Mouse (Mus musculus) liver, embryonic 11.5 days (tissue): ENCODE data around the gene Exo5. TPM values are rescaled to one million over a fixed set of nuclear protein-coding genes. Genes with fewer than 3 reads are reported as not detected.

Experiments
- ATAC-seq: fragments of 200-750 bp; cut with Nextera tagmentation; replicated peaks from 2 replicates; pipeline ENCODE4 v1.8.0; 2017; ENCODE audit warnings: moderate number of reproducible peaks, mild to moderate bottlenecking, moderate TSS enrichment, moderate library complexity; ENCODE audit not compliant: low FRiP score
- DNase-seq: peaks from one replicate; pipeline ENCODE4 v3.0.0-alpha.2; 2017; ENCODE audit warnings: low spot score
- H3K27ac ChIP-seq: fragments of 300-500 bp; sonication (generic); 2 replicates; pipeline ENCODE4 v1.5.1; 2014; ENCODE audit warnings: mild to moderate bottlenecking, low read depth, low read length, control low read depth
- H3K27me3 ChIP-seq: fragments of 300-500 bp; sonication (generic); replicated peaks from 2 replicates; pipeline ENCODE4 v1.6.1; 2014; ENCODE audit warnings: low read length, mixed read lengths; ENCODE audit not compliant: control insufficient read depth, insufficient read depth
- H3K36me3 ChIP-seq: fragments of 300-500 bp; sonication (generic); 2 replicates; pipeline ENCODE4 v1.6.1; 2014; ENCODE audit warnings: mild to moderate bottlenecking, low read length, moderate library complexity, mixed read lengths; ENCODE audit not compliant: control insufficient read depth, insufficient read depth
- H3K4me1 ChIP-seq: fragments of 300-500 bp; sonication (generic); replicated peaks from 2 replicates; pipeline ENCODE4 v1.6.1; 2014; ENCODE audit warnings: low read length, mixed read lengths; ENCODE audit not compliant: control insufficient read depth, insufficient read depth
- H3K4me2 ChIP-seq: fragments of 300-500 bp; sonication (generic); 2 replicates; pipeline ENCODE4 v1.6.1; 2014; ENCODE audit warnings: mild to moderate bottlenecking, control low read depth, moderate library complexity
- H3K4me3 ChIP-seq: fragments of 300-500 bp; sonication (generic); 2 replicates; pipeline ENCODE4 v1.5.1; 2014; ENCODE audit warnings: low read depth, low read length, control low read depth
- H3K9ac ChIP-seq: fragments of 300-500 bp; sonication (generic); 2 replicates; pipeline ENCODE4 v1.6.1; 2014; ENCODE audit warnings: low read depth, low read length, control low read depth
- H3K9me3 ChIP-seq: fragments of 300-500 bp; sonication (generic); 2 replicates; pipeline ENCODE4 v1.6.1; 2016; ENCODE audit warnings: low read length, inconsistent platforms, mixed read lengths; ENCODE audit not compliant: control insufficient read depth
- WGBS: fragments of 180-500 bp; shearing (Covaris S2); extraction: QIAGEN DNeasy Blood & Tissue Kit; methylation state at CpG from one replicate; pipeline ENCODE4 v1.1.7; 2014; 5-methylcytosine and 5-hydroxymethylcytosine counted together
- polyA plus RNA-seq: library from polyadenylated mRNA; unstranded; fragments of >200 nt; fragmentation: Nextera tagmentation; extraction: Ambion mirVana; gene quantifications from 2 replicates; pipeline ENCODE4 v1.2.1, GENCODE M21; 2014

Gene Exo5
- polyA plus RNA-seq = 16.2 and 17.7 TPM in 2 replicates

DNA sequence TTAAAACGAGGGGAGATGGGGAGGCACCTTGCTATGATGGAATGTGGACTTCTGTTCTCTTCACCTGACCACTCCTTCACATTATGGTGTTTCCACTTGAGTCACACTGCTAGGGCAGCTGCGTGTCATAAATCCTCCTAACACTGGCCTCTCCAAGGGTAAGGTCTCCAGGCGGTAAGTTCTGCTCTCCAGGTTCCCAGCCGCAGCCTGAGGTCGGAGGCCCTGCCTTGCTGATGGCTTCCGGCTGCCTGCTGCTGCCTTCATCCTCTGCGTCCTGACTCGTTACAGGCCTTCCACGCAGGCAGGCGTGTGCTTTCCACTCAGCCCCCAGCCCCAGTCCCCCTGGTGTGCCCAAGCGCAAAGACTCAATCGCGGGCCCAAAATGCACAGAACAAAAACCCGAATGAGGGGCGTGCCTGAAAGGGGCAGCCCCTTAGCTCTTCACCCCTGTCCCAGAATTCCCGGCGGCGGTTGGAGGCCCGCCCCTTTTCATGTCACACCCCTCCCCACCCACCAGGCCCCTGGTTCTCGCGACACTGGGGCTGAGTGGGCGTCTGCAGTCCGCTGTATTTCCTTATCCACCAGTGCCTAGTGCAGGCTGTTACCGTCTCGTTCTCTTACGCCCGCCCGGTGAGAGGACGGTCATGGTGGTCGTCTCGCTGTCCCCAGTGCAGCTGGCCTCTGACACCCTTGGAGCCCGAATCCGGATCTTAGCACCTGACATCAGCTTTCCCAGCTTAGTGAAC, at the start of gene Exo5:
Gene Exo5, minus strand, starts transcription at position 464 of the 746 bp plus-strand sequence.
- no peaks in the 10 kb centered on the region for H3K9me3 ChIP-seq
- H3K4me1 ChIP-seq = peaks cover 2% of the 10 kb centered on the region
- peak within 1 kb of the TSS; percentile 70 for H3K4me3 ChIP-seq
- ATAC-seq = peak; percentile 99
- peak; percentile 95 for DNase-seq
- H3K36me3 ChIP-seq = peaks cover 16% of the 10 kb centered on the region
- WGBS = under 1% methylated on average over 33 of the region's 33 CpGs
- peak within 1 kb of the TSS; percentile 85 for H3K27ac ChIP-seq
- peak within 1 kb of the TSS; percentile 73 for H3K9ac ChIP-seq
- H3K4me2 ChIP-seq = peak within 1 kb of the TSS; percentile 72
- no peaks in the 10 kb centered on the region for H3K27me3 ChIP-seq

- Histone ChIP-seq H3K27ac (no peak overlapping the region), H3K9ac (no peak overlapping the region), H3K36me3 (peaks cover 27% of the 10 kb centered on the region), H3K9me3 (no peaks in the 10 kb centered on the region), H3K4me1 (no peaks in the 10 kb centered on the region), H3K4me3 (no peak overlapping the region), H3K27me3 (no peaks in the 10 kb centered on the region), H3K4me2 (no peak overlapping the region)
- 91% methylated on average over 8 of the region's 8 CpGs for WGBS
- DNase-seq (no peak), ATAC-seq (no peak)
Measured at GRCm38 (mm10) chr4:120971842-120972241, 47.0 kb upstream of the Exo5 start.

DNA sequence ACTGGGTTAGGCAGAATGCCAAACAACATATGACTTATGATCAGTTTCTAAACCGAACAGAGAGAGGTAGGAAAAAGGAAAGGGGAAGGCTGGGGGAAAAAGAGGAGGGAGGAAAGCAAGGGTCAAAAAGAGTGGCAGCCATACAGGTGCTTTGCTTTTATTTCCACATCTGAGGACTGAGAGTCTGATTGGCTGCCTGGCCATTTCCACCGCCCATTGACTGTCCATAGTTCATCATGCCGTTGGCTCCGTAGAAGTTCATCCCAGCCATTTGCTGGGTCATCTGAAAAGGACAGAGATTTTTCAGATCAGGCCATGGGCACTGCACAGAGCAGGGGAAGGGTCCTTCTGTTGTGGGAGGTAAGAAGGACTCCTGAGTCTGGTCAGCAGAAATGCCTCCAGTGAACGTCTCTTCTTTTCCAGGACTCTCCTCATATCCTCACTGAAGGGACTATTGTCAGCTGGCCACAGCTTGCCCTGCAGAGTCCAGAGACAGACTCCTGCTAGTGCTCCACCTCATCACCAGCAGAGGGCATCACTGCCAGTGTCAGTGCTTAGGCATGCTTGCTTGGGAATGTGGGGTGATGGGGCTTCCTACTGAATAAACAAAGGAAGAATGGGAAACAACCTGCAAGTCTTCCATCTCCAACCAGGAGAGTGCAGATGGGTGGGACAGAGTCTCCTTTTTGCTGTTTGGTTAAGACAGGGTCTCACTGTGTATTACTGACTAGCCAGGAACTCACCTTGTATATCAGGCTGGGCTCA, 44.7 kb upstream of the Exo5 start:
- Histone ChIP-seq H3K27me3 (no peaks in the 10 kb centered on the region), H3K4me2 (no peak overlapping the region), H3K4me3 (no peak overlapping the region), H3K27ac (no peak overlapping the region), H3K36me3 (peaks cover 24% of the 10 kb centered on the region), H3K9ac (no peak overlapping the region), H3K9me3 (no peaks in the 10 kb centered on the region), H3K4me1 (no peaks in the 10 kb centered on the region)
- DNase-seq = no peak
- ATAC-seq = 0 out of 2 replicates have a peak, but pooled peaks have one; percentile 44
- 85% methylated on average over 5 of the region's 5 CpGs for WGBS

DNA sequence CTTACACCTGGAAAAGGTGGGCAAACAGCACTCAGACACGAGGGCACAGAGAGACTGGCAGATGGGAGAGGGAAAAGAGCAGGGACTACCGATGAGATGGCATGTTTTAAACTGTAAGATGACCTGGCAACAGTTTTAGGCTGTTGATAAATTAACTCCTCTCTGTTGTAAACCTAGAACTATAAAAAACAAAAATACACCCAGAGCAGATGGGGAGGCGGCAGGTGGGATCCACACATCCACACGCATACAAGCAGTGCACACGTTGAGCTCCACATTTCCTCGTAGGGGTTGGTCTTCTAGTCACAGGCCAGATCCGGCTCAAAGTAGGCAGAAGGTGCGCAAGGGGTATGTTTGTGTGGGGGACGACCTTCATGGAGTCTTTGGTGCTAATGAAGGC, 43.7 kb upstream of the Exo5 start:
- Histone ChIP-seq H3K27me3 (no peaks in the 10 kb centered on the region), H3K27ac (no peak overlapping the region), H3K4me3 (no peak overlapping the region), H3K36me3 (peaks cover 24% of the 10 kb centered on the region), H3K9ac (no peak overlapping the region), H3K9me3 (no peaks in the 10 kb centered on the region), H3K4me2 (no peak overlapping the region), H3K4me1 (no peaks in the 10 kb centered on the region)
- ATAC-seq (no peak), DNase-seq (no peak)
- WGBS = 91% methylated on average over 9 of the region's 9 CpGs

GRCm38 (mm10) chr4:120955586-120955985, 30.8 kb upstream of the Exo5 start:
- ATAC-seq = no peak
- Histone ChIP-seq H3K27ac (no peak overlapping the region), H3K4me3 (no peak overlapping the region), H3K36me3 (no peaks in the 10 kb centered on the region), H3K9me3 (no peaks in the 10 kb centered on the region), H3K9ac (no peak overlapping the region), H3K27me3 (no peaks in the 10 kb centered on the region), H3K4me2 (no peak overlapping the region), H3K4me1 (peaks cover 13% of the 10 kb centered on the region)
- 84% methylated on average over 1 of the region's 1 CpGs for WGBS
- DNase-seq = no peak

DNA sequence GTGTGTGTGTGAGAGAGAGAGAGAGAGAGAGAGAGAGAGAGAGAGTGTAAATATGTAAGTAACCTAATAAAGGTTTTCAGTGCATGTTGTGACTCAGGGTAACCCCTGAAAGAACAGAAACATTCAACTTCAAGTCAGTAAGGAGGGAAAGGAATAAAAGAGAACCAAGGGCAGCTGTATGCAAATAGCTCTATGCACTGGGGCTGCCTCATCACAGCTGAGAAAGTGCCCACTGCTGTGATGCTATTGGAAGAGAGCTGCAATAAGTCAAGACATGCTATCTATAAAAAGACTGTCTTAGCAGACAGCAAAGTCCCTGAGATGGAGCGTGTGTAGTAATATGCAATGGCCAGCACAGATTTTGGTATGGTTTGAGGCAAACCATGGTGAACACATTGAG, 28.9 kb upstream of the Exo5 start:
- H3K9me3 ChIP-seq = no peaks in the 10 kb centered on the region
- peak overlapping the region; percentile 90 for H3K27ac ChIP-seq
- ATAC-seq (no peak), DNase-seq (no peak)
- no peak overlapping the region for H3K4me2 ChIP-seq
- H3K4me1 ChIP-seq = peaks cover 20% of the 10 kb centered on the region
- 90% methylated on average over 1 of the region's 1 CpGs for WGBS
- no peak overlapping the region for H3K9ac ChIP-seq
- no peaks in the 10 kb centered on the region for H3K36me3 ChIP-seq
- no peak overlapping the region for H3K4me3 ChIP-seq
- no peaks in the 10 kb centered on the region for H3K27me3 ChIP-seq

- H3K4me3 ChIP-seq = no peak overlapping the region
- ATAC-seq = peak; percentile 48
- H3K36me3 ChIP-seq = no peaks in the 10 kb centered on the region
- H3K27me3 ChIP-seq = no peaks in the 10 kb centered on the region
- H3K9me3 ChIP-seq = no peaks in the 10 kb centered on the region
- peaks cover 21% of the 10 kb centered on the region for H3K4me1 ChIP-seq
- peak overlapping the region; percentile 90 for H3K27ac ChIP-seq
- H3K9ac ChIP-seq = no peak overlapping the region
- no peak for DNase-seq
- peak overlapping the region; percentile 93 for H3K4me2 ChIP-seq
- 40% methylated on average over 4 of the region's 4 CpGs for WGBS
Measured at GRCm38 (mm10) chr4:120953038-120953437, 28.2 kb upstream of the Exo5 start.

DNA sequence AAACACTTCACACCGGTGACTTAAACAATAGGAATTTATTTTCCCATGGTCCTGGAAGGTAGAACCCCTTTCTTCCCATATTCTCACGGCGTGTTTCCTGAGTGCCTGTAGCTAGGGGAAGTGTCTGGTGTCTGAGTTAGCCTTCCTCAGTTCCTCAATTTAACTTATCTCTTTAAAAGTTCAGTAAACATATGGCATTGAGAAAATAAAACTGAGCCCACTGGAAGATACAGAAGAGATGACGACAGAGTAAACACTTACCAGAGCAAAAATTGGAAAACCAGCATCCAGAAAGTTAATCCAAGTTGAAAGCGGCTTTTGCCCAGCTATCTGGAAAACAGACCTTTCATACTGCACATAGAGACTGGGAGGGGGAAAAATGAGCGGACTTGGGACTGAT, 27.3 kb upstream of the Exo5 start:
- peak overlapping the region; percentile 90 for H3K27ac ChIP-seq
- peak overlapping the region; percentile 86 for H3K4me3 ChIP-seq
- H3K9me3 ChIP-seq = no peaks in the 10 kb centered on the region
- H3K4me2 ChIP-seq = peak overlapping the region; percentile 93
- WGBS = 22% methylated on average over 6 of the region's 6 CpGs
- ATAC-seq = no peak
- peak overlapping the region; percentile 90 for H3K9ac ChIP-seq
- H3K27me3 ChIP-seq = no peaks in the 10 kb centered on the region
- no peaks in the 10 kb centered on the region for H3K36me3 ChIP-seq
- no peak for DNase-seq
- peaks cover 21% of the 10 kb centered on the region for H3K4me1 ChIP-seq
